Mouse (Mus musculus) gastrocnemius, postnatal 36 days (tissue): Measurements from ENCODE around the gene Olfr1312. TPM values are rescaled to one million over a fixed set of nuclear protein-coding genes. Genes with fewer than 3 reads are reported as not detected.
"Not testable (repeated sequence)": the region's sequence is repeated elsewhere in the genome, so short reads cannot be mapped to it uniquely, and the experiment has no call there.

ENCODE experiments used
- DNase-seq, 2 experiments: peaks; one replicate each; pipeline ENCODE4 v3.0.0; 2022
- intact Hi-C: fragments of 180-260 bp; cut with DNase I; formaldehyde crosslinking; loops from one replicate; pipeline ENCODE4 v1.15.1; 2025
- long read RNA-seq, 2 experiments: library from polyadenylated mRNA; stranded (forward); transcript quantifications; one replicate each; pipeline ENCODE4 v2.0.0; 2021
- total RNA-seq, 2 experiments: library from RNA; stranded (reverse); gene quantifications; 2 replicates each; pipeline ENCODE4 v1.2.3; 2021

Gene Olfr1312
- not detected for total RNA-seq
- long read RNA-seq, experiment 1 = 0 reads
- long read RNA-seq, experiment 2 = 0 reads

DNA sequence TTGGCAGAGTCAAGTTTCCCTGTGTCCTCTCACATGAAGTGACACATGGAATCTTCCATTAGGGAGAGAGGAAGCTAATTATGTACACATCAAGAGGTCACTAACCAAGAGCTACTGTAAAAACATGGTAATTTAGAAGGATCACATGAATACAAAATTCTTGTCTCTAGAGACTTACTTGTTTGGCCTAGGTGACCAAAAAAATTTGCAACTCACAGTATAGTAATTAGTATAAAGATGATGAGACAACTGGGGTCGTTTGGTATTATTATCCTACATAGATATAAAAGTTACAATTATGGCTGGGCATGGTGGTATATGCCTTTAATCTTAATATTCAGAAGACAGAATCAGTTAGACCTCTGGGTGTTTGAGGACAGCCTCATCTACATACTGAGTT is at the start of gene Olfr1312:
Gene Olfr1312, minus strand, starts transcription at position 101 of the 400 bp plus-strand sequence.
- intact Hi-C loops = no loop called here
- no peak for DNase-seq

DNA sequence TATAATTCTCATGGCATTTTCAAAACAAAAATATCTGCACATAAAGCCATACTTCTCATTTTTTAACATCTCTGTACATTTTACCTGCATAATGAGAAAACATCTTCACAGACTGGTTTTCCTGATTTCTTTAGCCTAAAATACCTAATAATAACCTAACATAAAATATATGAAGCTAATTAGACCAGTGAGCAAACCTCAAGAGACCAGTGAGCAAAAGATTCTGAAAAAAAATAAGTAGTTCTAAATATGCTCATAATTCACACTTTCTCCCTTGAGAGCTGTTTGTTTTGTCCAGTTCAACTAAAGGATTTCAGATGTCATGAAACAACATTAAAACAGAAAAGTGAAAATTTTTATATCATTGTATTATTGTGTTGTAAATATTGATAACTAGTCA is 46.6 kb upstream of the Olfr1312 start, which contains the start of gene Olfr1314:
Gene Olfr1314, minus strand, starts transcription at position 101 of the 400 bp plus-strand sequence.
- intact Hi-C loops = no loop called here
- no peak for DNase-seq

GRCm38 (mm10) chr2:112077743-112078142 is 27.7 kb upstream of the Olfr1312 start, which contains the start of gene Olfr1313:
TSS of gene Olfr1313 (minus strand) at chr2:112077843.
- DNase-seq = no peak
- intact Hi-C loops = no loop called here

DNA sequence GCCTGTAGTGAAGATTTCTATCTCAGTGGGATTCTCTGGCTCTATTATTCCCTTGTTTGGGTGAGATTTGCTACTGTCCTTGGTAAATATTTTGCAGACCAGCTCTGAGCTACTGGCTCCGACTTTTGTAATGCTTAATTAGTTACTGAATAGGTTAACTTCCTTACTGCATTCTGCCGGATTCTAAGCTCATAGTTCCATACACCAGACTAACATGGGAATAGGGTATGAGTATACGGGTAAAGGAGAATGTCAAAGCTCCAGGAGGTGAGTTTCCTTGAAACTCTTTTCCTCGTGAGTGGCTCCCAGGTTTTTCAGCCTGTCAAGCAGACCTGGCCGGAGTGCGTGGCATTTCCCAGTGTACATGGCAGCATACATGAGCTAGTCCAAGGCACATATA is 23.1 kb downstream of the Olfr1312 start:
- DNase-seq, intact Hi-C loops: not testable (repeated sequence)

GRCm38 (mm10) chr2:112024312-112024711 is 25.7 kb downstream of the Olfr1312 start, which contains the start of gene Olfr1311:
TSS of gene Olfr1311 (minus strand) at chr2:112024412.
- no peak for DNase-seq

DNA sequence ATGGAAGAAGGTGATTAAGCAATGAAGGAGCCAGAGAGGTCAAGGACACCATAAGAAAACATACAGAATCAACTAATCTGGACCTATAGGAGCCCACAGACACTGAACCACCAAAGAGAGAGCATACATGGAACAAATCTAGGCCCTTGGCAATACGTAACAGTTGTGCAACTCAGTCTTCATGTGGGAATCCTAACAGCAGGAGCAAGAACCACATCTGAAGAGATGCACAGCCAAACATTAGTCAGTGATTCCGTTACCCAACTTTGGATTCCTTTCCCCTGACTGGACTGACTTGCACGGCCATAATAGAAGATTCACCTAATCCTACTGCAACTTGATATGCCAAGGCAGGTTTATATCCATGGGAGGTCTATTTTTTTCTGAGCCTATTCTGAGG is 35.1 kb downstream of the Olfr1312 start:
- intact Hi-C loops = no loop called here
- no peak for DNase-seq

More at GRCm38 (mm10) chr2:112024312-112024711, 25.7 kb downstream of the Olfr1312 start, which contains the start of gene Olfr1311:
- intact Hi-C loops = no loop called here

DNA sequence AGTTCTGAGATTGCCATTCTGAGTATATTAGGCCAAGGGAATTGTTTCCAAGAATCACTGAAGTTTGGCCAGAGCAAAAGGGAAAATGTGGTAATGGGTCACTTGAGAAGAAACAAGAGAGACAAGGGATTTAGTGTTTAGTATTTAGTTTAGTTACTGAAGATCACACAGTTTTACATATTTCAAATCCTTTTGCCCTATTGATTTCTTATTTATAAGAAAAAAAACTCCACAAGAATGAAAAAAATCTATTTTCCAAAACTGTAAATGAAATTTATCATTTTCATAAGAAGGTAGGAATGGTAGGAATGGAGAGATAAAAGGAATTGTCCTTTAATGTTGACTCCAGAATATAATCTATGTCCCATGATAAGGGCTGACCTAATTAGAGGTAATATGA is 37.4 kb downstream of the Olfr1312 start, which contains the start of gene Olfr1310:
Gene Olfr1310, minus strand, starts transcription at position 101 of the 400 bp plus-strand sequence.
- intact Hi-C loops = no loop called here
- DNase-seq = no peak

DNA sequence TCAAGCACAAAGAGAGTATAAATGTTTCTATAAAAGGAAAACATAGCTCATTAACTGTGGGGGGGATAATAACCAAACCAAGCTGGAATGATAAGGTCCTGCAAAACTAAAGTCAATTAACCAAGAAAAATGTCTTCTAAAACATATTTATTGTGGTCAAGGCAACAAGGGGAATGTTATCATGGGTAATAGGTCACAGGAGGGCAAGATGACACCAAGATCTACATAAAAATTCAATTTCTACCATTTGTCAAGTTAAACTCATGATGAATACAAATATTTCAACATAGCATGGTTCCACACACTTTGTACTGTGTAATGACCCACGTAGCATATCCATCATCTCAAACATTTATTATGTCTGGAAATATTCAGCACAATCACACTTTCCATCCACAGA is 59.9 kb downstream of the Olfr1312 start, which contains the start of gene Olfr1309:
Gene Olfr1309, minus strand, starts transcription at position 101 of the 400 bp plus-strand sequence.
- intact Hi-C loops = no loop called here

More for the DNA sequence above, 59.9 kb downstream of the Olfr1312 start, which contains the start of gene Olfr1309:
- DNase-seq = no peak

Other genes starting within 250 kb of the Olfr1312 start
- gene Olfr1303, start 229.9 kb downstream of the Olfr1312 start, total RNA-seq = not detected
- gene Olfr1305, start 173.1 kb downstream of the Olfr1312 start, total RNA-seq = not detected
- not detected for gene Olfr1306, start 134.0 kb downstream of the Olfr1312 start, total RNA-seq
- not detected for gene Olfr1307, start 100.8 kb downstream of the Olfr1312 start, total RNA-seq
- gene Olfr1308, start 85.3 kb downstream of the Olfr1312 start, total RNA-seq = not detected
- not detected for gene Olfr1309, start 60.0 kb downstream of the Olfr1312 start, total RNA-seq
- gene Olfr1310, start 37.5 kb downstream of the Olfr1312 start, total RNA-seq = not detected
- gene Olfr1311, start 25.8 kb downstream of the Olfr1312 start, total RNA-seq = not detected
- not detected for gene Olfr1313, start 27.6 kb upstream of the Olfr1312 start, total RNA-seq
- not detected for gene Olfr1314, start 46.5 kb upstream of the Olfr1312 start, total RNA-seq
- gene Olfr1315-ps1, start 65.2 kb upstream of the Olfr1312 start, total RNA-seq = not detected
- gene Olfr1316, start 84.7 kb upstream of the Olfr1312 start, total RNA-seq = not detected
- gene Olfr1317, start 90.1 kb upstream of the Olfr1312 start, total RNA-seq = not detected
- not detected for gene Olfr1318, start 104.0 kb upstream of the Olfr1312 start, total RNA-seq
- 1 to 10 TPM in 1 of 2 experiments, under 1 TPM in 1; 0.69 to 1.0 TPM for gene Lpcat4, start 189.2 kb upstream of the Olfr1312 start, total RNA-seq
- not detected for gene Nutm1, start 209.1 kb upstream of the Olfr1312 start, total RNA-seq
- 10 to 100 TPM; 46.2 to 50.4 TPM for gene Nop10, start 211.7 kb upstream of the Olfr1312 start, total RNA-seq
- 10 to 100 TPM; 18.5 to 27.1 TPM for gene Slc12a6, start 215.6 kb upstream of the Olfr1312 start, total RNA-seq
- under 1 TPM in 1 of 2 experiments, not detected in 1; 0.44 TPM for gene Gm21985, start 216.1 kb upstream of the Olfr1312 start, total RNA-seq